ENCODE assay signal across 10 mouse cellular contexts in the genomic region with DNA sequence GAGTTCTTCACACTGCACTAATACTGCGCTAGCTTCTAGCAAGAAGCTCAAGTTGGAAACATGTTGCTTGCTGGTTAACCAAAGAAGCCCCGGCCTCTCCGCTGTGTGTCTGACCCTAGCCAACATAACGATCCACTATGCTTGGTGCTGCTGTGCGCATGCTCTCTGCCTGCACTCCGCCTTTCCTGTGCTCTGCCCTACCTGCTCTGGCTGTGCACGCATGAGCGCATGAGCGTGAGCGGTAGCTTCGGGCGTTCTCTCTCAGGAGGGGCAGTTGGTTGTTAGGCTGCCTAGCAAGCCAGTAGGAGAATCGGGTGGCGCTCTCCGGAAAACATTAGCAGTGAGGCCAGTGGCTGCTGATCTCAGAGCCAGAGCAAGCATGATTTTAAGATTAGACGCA. TPM values are rescaled to one million over a fixed set of nuclear protein-coding genes. Genes with fewer than 3 reads are reported as not detected.
DNase-seq lines count a peak whose midpoint lies in the region; ATAC-seq lines count a peak whose summit lies in the region.
"Had no signal": no experiment of that assay in that cellular context is flagged by ENCODE, and none has a peak within 500 bp of the region (broad histone marks: within the 10 kb centered on the region; RNA-seq: fewer than 3 reads in every experiment).

No protein-coding gene starts in this region.

- no peak overlapping the region for H3K4me3 ChIP-seq in midbrain, embryonic 14.5 days (replicated peaks; ENCODE audit: low read depth, low read length)
- no peak overlapping the region for H3K4me3 ChIP-seq in midbrain, embryonic 11.5 days (ENCODE audit: low read depth, low read length)
- no peak overlapping the region for H3K4me3 ChIP-seq in kidney, embryonic 15.5 days (replicated peaks)
- no peak overlapping the region for H3K4me3 ChIP-seq in stomach, embryonic 16.5 days (replicated peaks; ENCODE audit: low read length)

- 63% methylated on average over 16 of the region's 16 CpGs for WGBS in midbrain, embryonic 14.5 days
- 75% methylated on average over 16 of the region's 16 CpGs for WGBS in midbrain, embryonic 11.5 days
- WGBS in kidney, embryonic 15.5 days, result 56% methylated on average over 16 of the region's 16 CpGs
- WGBS in stomach, embryonic 16.5 days, result 72% methylated on average over 16 of the region's 16 CpGs

- H3K27me3 ChIP-seq in midbrain, embryonic 14.5 days (ENCODE audit: control insufficient read depth, insufficient read depth, low read length), result no peaks in the 10 kb centered on the region
- H3K27me3 ChIP-seq in midbrain, embryonic 11.5 days (ENCODE audit: control insufficient read depth, insufficient read depth, low read length), result no peaks in the 10 kb centered on the region
- H3K27me3 ChIP-seq in kidney, embryonic 15.5 days, result no peaks in the 10 kb centered on the region
- H3K27me3 ChIP-seq in stomach, embryonic 16.5 days (ENCODE audit: control insufficient read depth, insufficient read depth, low read length), result no peaks in the 10 kb centered on the region

- H3K27ac ChIP-seq in midbrain, embryonic 14.5 days (replicated peaks; ENCODE audit: low read depth, low read length), result no peak overlapping the region
- no peak overlapping the region for H3K27ac ChIP-seq in midbrain, embryonic 11.5 days (ENCODE audit: low read depth, low read length)
- H3K27ac ChIP-seq in kidney, embryonic 15.5 days, result peak overlapping the region; percentile 59
- H3K27ac ChIP-seq in stomach, embryonic 16.5 days (ENCODE audit: low read length), result no peak overlapping the region

- ATAC-seq in midbrain, embryonic 14.5 days (ENCODE audit: low FRiP score, low TSS enrichment), result no peak
- no peak for ATAC-seq in midbrain, embryonic 11.5 days (ENCODE audit: low FRiP score)
- ATAC-seq in kidney, embryonic 15.5 days (replicated peaks; ENCODE audit: low FRiP score), result peak; percentile 89
- ATAC-seq in stomach, embryonic 16.5 days (ENCODE audit: insufficient read depth, low FRiP score), result 0 out of 2 replicates have a peak, but pooled peaks have one; percentile 53
- ATAC-seq: inflammation-experienced regulatory T-cells, adult 6 months had no signal

- H3K36me3 ChIP-seq in midbrain, embryonic 14.5 days (ENCODE audit: control insufficient read depth, insufficient read depth, low read length), result no peaks in the 10 kb centered on the region
- H3K36me3 ChIP-seq in midbrain, embryonic 11.5 days (ENCODE audit: control insufficient read depth, insufficient read depth, low read length), result no peaks in the 10 kb centered on the region
- H3K36me3 ChIP-seq in kidney, embryonic 15.5 days, result no peaks in the 10 kb centered on the region
- H3K36me3 ChIP-seq in stomach, embryonic 16.5 days (ENCODE audit: control insufficient read depth, insufficient read depth, low read length), result no peaks in the 10 kb centered on the region

- 0 out of 2 replicates have a peak, but pooled peaks cover 3% of the 10 kb centered on the region for H3K4me1 ChIP-seq in midbrain, embryonic 14.5 days (ENCODE audit: control insufficient read depth, insufficient read depth, low read length)
- H3K4me1 ChIP-seq in midbrain, embryonic 11.5 days (ENCODE audit: control insufficient read depth, insufficient read depth, low read length), result 0 out of 2 replicates have a peak, but pooled peaks cover 1% of the 10 kb centered on the region
- peaks cover 24% of the 10 kb centered on the region for H3K4me1 ChIP-seq in kidney, embryonic 15.5 days
- H3K4me1 ChIP-seq in stomach, embryonic 16.5 days (ENCODE audit: control insufficient read depth, insufficient read depth, low read length), result no peaks in the 10 kb centered on the region

- DNase-seq in cerebellum, postnatal 25 days, result peak; percentile 19 to 21
- no peak for DNase-seq in cerebellum, postnatal 4 days (ENCODE audit: low spot score in 2 of 2)
- DNase-seq in midbrain, embryonic 14.5 days, result peak; percentile 33
- DNase-seq in midbrain, embryonic 11.5 days (ENCODE audit: low spot score, missing footprints), result no peak
- DNase-seq in gastrocnemius, adult 8-10 months (ENCODE audit: low spot score in 2 of 2), result no peak
- no peak for DNase-seq in right cerebral cortex, postnatal 14 days
- DNase-seq: B cell, adult 2 months had no signal

- 0 out of 2 replicates have a peak overlapping the region, but pooled peaks have one; percentile 10 for H3K4me2 ChIP-seq in midbrain, embryonic 14.5 days (ENCODE audit: low read length)
- no peak overlapping the region for H3K4me2 ChIP-seq in midbrain, embryonic 11.5 days
- H3K4me2 ChIP-seq in kidney, embryonic 15.5 days, result peak overlapping the region; percentile 2; the same call in 1 of the 2 replicates
- no peak overlapping the region for H3K4me2 ChIP-seq in stomach, embryonic 16.5 days (ENCODE audit: low read depth, low read length)

- H3K9ac ChIP-seq in midbrain, embryonic 14.5 days (replicated peaks; ENCODE audit: low read length), result no peak overlapping the region
- H3K9ac ChIP-seq in midbrain, embryonic 11.5 days (ENCODE audit: low read length), result no peak overlapping the region
- no peak overlapping the region for H3K9ac ChIP-seq in kidney, embryonic 15.5 days
- H3K9ac ChIP-seq in stomach, embryonic 16.5 days (ENCODE audit: low read length), result no peak overlapping the region

- no peaks in the 10 kb centered on the region for H3K9me3 ChIP-seq in midbrain, embryonic 14.5 days (ENCODE audit: control insufficient read depth, low read length)
- no peaks in the 10 kb centered on the region for H3K9me3 ChIP-seq in midbrain, embryonic 11.5 days (ENCODE audit: control insufficient read depth, low read length)
- no peaks in the 10 kb centered on the region for H3K9me3 ChIP-seq in kidney, embryonic 15.5 days (replicated peaks)
- H3K9me3 ChIP-seq in stomach, embryonic 16.5 days (replicated peaks; ENCODE audit: control insufficient read depth, low read length), result no peaks in the 10 kb centered on the region

RNA-seq across cellular contexts. Expression of gene Yeats4, which starts 5.5 kb away (rescaled TPM):
- polyA plus RNA-seq in midbrain, embryonic 14.5 days (2014; fragmentation: Nextera tagmentation; extraction: Ambion mirVana), result 144 and 145 TPM in 2 replicates
- polyA plus RNA-seq in midbrain, embryonic 11.5 days (2014; fragmentation: Nextera tagmentation; extraction: Ambion mirVana), result 173 and 194 TPM in 2 replicates
- polyA plus RNA-seq in kidney, embryonic 15.5 days (2015; fragmentation: Nextera tagmentation; extraction: Ambion mirVana), result 68.6 and 71.1 TPM in 2 replicates
- polyA plus RNA-seq in stomach, embryonic 16.5 days (2015; fragmentation: Nextera tagmentation; extraction: Ambion mirVana), result 45.8 and 48.9 TPM in 2 replicates
- 10 to 100 TPM; 13.4 to 15.6 (median 14.9) TPM for total RNA-seq in gastrocnemius, adult 8-10 months (2022)

RNA-seq across cellular contexts. Expression of gene 9530003J23Rik, which starts 8.7 kb away (rescaled TPM):
- polyA plus RNA-seq in midbrain, embryonic 14.5 days (2014; fragmentation: Nextera tagmentation; extraction: Ambion mirVana), result not detected in 2 replicates
- polyA plus RNA-seq in midbrain, embryonic 11.5 days (2014; fragmentation: Nextera tagmentation; extraction: Ambion mirVana), result 0.14 TPM in 1 of 2 replicates, not detected in the other
- polyA plus RNA-seq in kidney, embryonic 15.5 days (2015; fragmentation: Nextera tagmentation; extraction: Ambion mirVana), result not detected in 2 replicates
- polyA plus RNA-seq in stomach, embryonic 16.5 days (2015; fragmentation: Nextera tagmentation; extraction: Ambion mirVana), result not detected in 2 replicates
- not detected for total RNA-seq in gastrocnemius, adult 8-10 months (2022)
- polyA plus RNA-seq: inflammation-experienced regulatory T-cells, adult 6 months had no signal

RNA-seq across cellular contexts. Expression of gene Lyz2, which starts 52.3 kb away (rescaled TPM):
- 5.0 and 31.6 TPM in 2 replicates for polyA plus RNA-seq in midbrain, embryonic 14.5 days (2014; fragmentation: Nextera tagmentation; extraction: Ambion mirVana)
- polyA plus RNA-seq in midbrain, embryonic 11.5 days (2014; fragmentation: Nextera tagmentation; extraction: Ambion mirVana), result 12.8 and 13.7 TPM in 2 replicates
- 70.6 and 78.0 TPM in 2 replicates for polyA plus RNA-seq in kidney, embryonic 15.5 days (2015; fragmentation: Nextera tagmentation; extraction: Ambion mirVana)
- 216 and 331 TPM in 2 replicates for polyA plus RNA-seq in stomach, embryonic 16.5 days (2015; fragmentation: Nextera tagmentation; extraction: Ambion mirVana)
- total RNA-seq in gastrocnemius, adult 8-10 months (2022), result 10 to 100 TPM; 12.5 to 38.1 (median 25.6) TPM

Comparison
In these comparisons a context has a peak if more than half of its experiments do, and no peak if none do; other contexts are left out.
1. DNase-seq: peak in cerebellum, postnatal 25 days (2 of 2) and midbrain, embryonic 14.5 days (single experiment); none in cerebellum, postnatal 4 days (0 of 2), midbrain, embryonic 11.5 days (single experiment), gastrocnemius, adult 8-10 months (0 of 2) and right cerebral cortex, postnatal 14 days (single experiment).
2. H3K4me2 ChIP-seq: peak in midbrain, embryonic 14.5 days (single experiment) and kidney, embryonic 15.5 days (single experiment); none in midbrain, embryonic 11.5 days (single experiment) and stomach, embryonic 16.5 days (single experiment).
3. ATAC-seq: peak in kidney, embryonic 15.5 days (single experiment) and stomach, embryonic 16.5 days (single experiment); none in midbrain, embryonic 14.5 days (single experiment) and midbrain, embryonic 11.5 days (single experiment).